Mouse (Mus musculus): ENCODE measurements around the gene Zfp324.

The Zfp324 gene

GRCm38 (mm10) chr7:13009143-13010004 is 43.7 kb downstream of the Zfp324 start:
- peak; percentile 88 for DNase-seq (ENCODE audit: low spot score)

- DNase-seq (ENCODE audit: low spot score), result no peak
Observed at GRCm38 (mm10) chr7:13010005-13010908, 44.6 kb downstream of the Zfp324 start, which contains the start of gene Zbtb45. Gene Zbtb45, minus strand, starts transcription at chr7:13010034.

- DNase-seq (ENCODE audit: low spot score), result no peak
Observed at GRCm38 (mm10) chr7:13013671-13014070, 48.0 kb downstream of the Zfp324 start.

DNA sequence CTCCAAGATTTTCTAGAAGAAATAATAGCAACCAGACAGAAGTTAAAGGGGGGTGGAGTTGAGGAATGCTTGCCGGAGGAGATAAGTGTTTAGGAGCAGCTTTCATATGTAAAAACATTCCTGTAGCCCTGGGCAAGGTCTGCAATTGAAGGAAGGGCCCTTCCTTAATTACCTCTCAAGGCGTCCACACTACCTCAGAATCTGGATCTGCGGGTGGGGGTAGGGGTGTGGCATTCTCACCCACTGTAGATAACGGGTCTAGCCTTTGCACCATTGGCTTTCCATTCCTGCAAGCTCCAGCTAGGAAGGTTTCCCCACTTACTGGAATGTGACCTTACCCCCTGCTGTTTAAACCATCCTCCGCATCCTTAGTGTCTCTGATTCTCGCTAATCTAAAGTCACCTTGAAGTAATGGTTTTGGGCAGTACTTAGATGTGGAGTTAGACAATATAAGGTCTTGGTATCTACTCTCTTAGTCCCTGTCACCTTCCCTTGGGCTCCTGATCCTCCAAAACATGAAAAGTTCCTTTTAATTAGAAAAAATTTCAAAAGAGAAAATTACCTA is 48.7 kb downstream of the Zfp324 start:
- no peak for DNase-seq (ENCODE audit: low spot score)

DNA sequence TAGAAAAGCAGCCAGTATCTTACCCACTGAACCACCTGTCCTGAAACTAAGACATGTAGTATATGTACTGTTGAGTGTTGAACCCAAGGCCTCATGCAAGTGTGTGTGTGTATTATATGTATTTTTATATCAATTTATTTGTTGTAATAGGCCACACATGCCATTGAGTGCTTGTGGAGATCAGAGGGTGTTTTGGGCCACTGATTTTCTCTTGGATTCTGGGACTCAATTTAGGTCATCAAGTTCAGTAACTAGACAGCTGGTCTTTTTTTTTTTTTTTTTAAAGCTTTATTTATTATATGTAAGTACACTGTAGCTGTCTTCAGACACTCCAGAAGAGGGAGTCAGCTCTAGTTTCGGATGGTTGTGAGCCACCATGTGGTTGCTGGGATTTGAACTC is 49.6 kb downstream of the Zfp324 start:
- no peak for DNase-seq (ENCODE audit: low spot score)

- peak; percentile 48 for DNase-seq (ENCODE audit: low spot score)
Observed at GRCm38 (mm10) chr7:13022773-13023535, 57.3 kb downstream of the Zfp324 start.
